Mouse (Mus musculus): ENCODE measurements around the gene Syne2. TPM values are rescaled to one million over a fixed set of nuclear protein-coding genes. Genes with fewer than 3 reads are reported as not detected.

Gene Syne2
- polyA plus RNA-seq, 1 experiment from 2014 or later = 2.7 TPM

- no peak overlapping the region for H3K4me3 ChIP-seq (ENCODE audit: inconsistent target)
- H3K36me3 ChIP-seq (ENCODE audit: inconsistent target) = no peaks in the 10 kb centered on the region
- no peak overlapping the region for H3K27ac ChIP-seq
- WGBS (ENCODE audit: missing documents) = 95% methylated on average over 2 of the region's 3 CpGs
- no peaks in the 10 kb centered on the region for H3K79me2 ChIP-seq (ENCODE audit: inconsistent target)
Measured at GRCm38 (mm10) chr12:76047921-76048320, 230.0 kb downstream of the Syne2 start.

- Histone ChIP-seq H3K27ac (no peak overlapping the region), H3K79me2 (ENCODE audit: inconsistent target) (no peaks in the 10 kb centered on the region), H3K4me3 (ENCODE audit: inconsistent target) (no peak overlapping the region), H3K36me3 (ENCODE audit: inconsistent target) (no peaks in the 10 kb centered on the region)
- WGBS (ENCODE audit: missing documents) = 92% methylated on average over 8 of the region's 8 CpGs
Measured at GRCm38 (mm10) chr12:76048672-76049071, 230.7 kb downstream of the Syne2 start.

GRCm38 (mm10) chr12:76049343-76049742, 231.4 kb downstream of the Syne2 start:
- 81% methylated on average over 5 of the region's 5 CpGs for WGBS (ENCODE audit: missing documents)
- Histone ChIP-seq H3K4me3 (ENCODE audit: inconsistent target) (no peak overlapping the region), H3K36me3 (ENCODE audit: inconsistent target) (no peaks in the 10 kb centered on the region), H3K79me2 (ENCODE audit: inconsistent target) (no peaks in the 10 kb centered on the region), H3K27ac (no peak overlapping the region)

GRCm38 (mm10) chr12:76051879-76052278, 233.9 kb downstream of the Syne2 start:
- Histone ChIP-seq H3K79me2 (ENCODE audit: inconsistent target) (no peaks in the 10 kb centered on the region), H3K36me3 (ENCODE audit: inconsistent target) (no peaks in the 10 kb centered on the region), H3K27ac (no peak overlapping the region), H3K4me3 (ENCODE audit: inconsistent target) (no peak overlapping the region)
- WGBS (ENCODE audit: missing documents) = 79% methylated on average over 9 of the region's 9 CpGs

GRCm38 (mm10) chr12:76054653-76055052, 236.7 kb downstream of the Syne2 start:
- H3K79me2 ChIP-seq (ENCODE audit: inconsistent target) = no peaks in the 10 kb centered on the region
- H3K36me3 ChIP-seq (ENCODE audit: inconsistent target) = no peaks in the 10 kb centered on the region
- H3K27ac ChIP-seq = no peak overlapping the region
- 87% methylated on average over 9 of the region's 9 CpGs for WGBS (ENCODE audit: missing documents)
- H3K4me3 ChIP-seq (ENCODE audit: inconsistent target) = no peak overlapping the region

- 78% methylated on average over 4 of the region's 4 CpGs for WGBS (ENCODE audit: missing documents)
Measured at GRCm38 (mm10) chr12:76063001-76063400, 245.1 kb downstream of the Syne2 start.

GRCm38 (mm10) chr12:76070386-76070785, 252.5 kb downstream of the Syne2 start:
- WGBS (ENCODE audit: missing documents) = 91% methylated on average over 5 of the region's 5 CpGs
- no peaks in the 10 kb centered on the region for H3K36me3 ChIP-seq (ENCODE audit: inconsistent target)
- no peaks in the 10 kb centered on the region for H3K79me2 ChIP-seq (ENCODE audit: inconsistent target)
- no peak overlapping the region for H3K4me3 ChIP-seq (ENCODE audit: inconsistent target)
- H3K27ac ChIP-seq = no peak overlapping the region

More at GRCm38 (mm10) chr12:76063001-76063400, 245.1 kb downstream of the Syne2 start:
- no peaks in the 10 kb centered on the region for H3K79me2 ChIP-seq (ENCODE audit: inconsistent target)
- no peak overlapping the region for H3K27ac ChIP-seq
- H3K4me3 ChIP-seq (ENCODE audit: inconsistent target) = no peak overlapping the region
- H3K36me3 ChIP-seq (ENCODE audit: inconsistent target) = no peaks in the 10 kb centered on the region

- Histone ChIP-seq H3K27ac (no peak overlapping the region), H3K4me3 (ENCODE audit: inconsistent target) (no peak overlapping the region), H3K79me2 (ENCODE audit: inconsistent target) (no peaks in the 10 kb centered on the region), H3K36me3 (ENCODE audit: inconsistent target) (no peaks in the 10 kb centered on the region)
- WGBS (ENCODE audit: missing documents) = 96% methylated on average over 19 of the region's 19 CpGs
Measured at GRCm38 (mm10) chr12:76071935-76072849, 254.3 kb downstream of the Syne2 start.

GRCm38 (mm10) chr12:76073066-76073826, 255.3 kb downstream of the Syne2 start:
- H3K27ac ChIP-seq = no peak overlapping the region
- no peak overlapping the region for H3K4me3 ChIP-seq (ENCODE audit: inconsistent target)
- 80% methylated on average over 13 of the region's 13 CpGs for WGBS (ENCODE audit: missing documents)
- H3K36me3 ChIP-seq (ENCODE audit: inconsistent target) = no peaks in the 10 kb centered on the region
- no peaks in the 10 kb centered on the region for H3K79me2 ChIP-seq (ENCODE audit: inconsistent target)

GRCm38 (mm10) chr12:76073981-76074380, 256.0 kb downstream of the Syne2 start:
- Histone ChIP-seq H3K27ac (no peak overlapping the region), H3K79me2 (ENCODE audit: inconsistent target) (no peaks in the 10 kb centered on the region), H3K4me3 (ENCODE audit: inconsistent target) (no peak overlapping the region), H3K36me3 (ENCODE audit: inconsistent target) (no peaks in the 10 kb centered on the region)
- whole genome bisulfite sequencing (ENCODE audit: missing documents) = 95% methylated on average over 7 of the region's 7 CpGs

GRCm38 (mm10) chr12:76080876-76081556, 263.1 kb downstream of the Syne2 start:
- WGBS (ENCODE audit: missing documents) = 93% methylated on average over 10 of the region's 14 CpGs
- no peaks in the 10 kb centered on the region for H3K36me3 ChIP-seq (ENCODE audit: inconsistent target)
- H3K79me2 ChIP-seq (ENCODE audit: inconsistent target) = no peaks in the 10 kb centered on the region

GRCm38 (mm10) chr12:76081557-76082211, 263.8 kb downstream of the Syne2 start:
- Histone ChIP-seq H3K36me3 (ENCODE audit: inconsistent target) (no peaks in the 10 kb centered on the region), H3K79me2 (ENCODE audit: inconsistent target) (no peaks in the 10 kb centered on the region), H3K27ac (no peak overlapping the region), H3K4me3 (ENCODE audit: inconsistent target) (no peak overlapping the region)
- 73% methylated on average over 22 of the region's 22 CpGs for WGBS (ENCODE audit: missing documents)

More at GRCm38 (mm10) chr12:76080876-76081556, 263.1 kb downstream of the Syne2 start:
- H3K4me3 ChIP-seq (ENCODE audit: inconsistent target) = no peak overlapping the region
- H3K27ac ChIP-seq = no peak overlapping the region

- WGBS (ENCODE audit: missing documents) = 29% methylated on average over 9 of the region's 9 CpGs
- H3K27ac ChIP-seq = no peak overlapping the region
Measured at GRCm38 (mm10) chr12:76085066-76085465, 267.1 kb downstream of the Syne2 start.

More at GRCm38 (mm10) chr12:76085066-76085465, 267.1 kb downstream of the Syne2 start:
- Histone ChIP-seq H3K36me3 (ENCODE audit: inconsistent target) (no peaks in the 10 kb centered on the region), H3K79me2 (ENCODE audit: inconsistent target) (no peaks in the 10 kb centered on the region), H3K4me3 (ENCODE audit: inconsistent target) (no peak overlapping the region)
